Mouse (Mus musculus) B cell, adult 2 months (primary cell): ENCODE measurements around the gene Olfr205.
"Not testable (repeated sequence)": the region's sequence is repeated elsewhere in the genome, so short reads cannot be mapped to it uniquely, and the experiment has no call there.

Experiments used
- DNase-seq, 2 experiments: peaks; one replicate each; pipeline ENCODE4 v3.0.0; 2022

Olfr205 gene

DNA sequence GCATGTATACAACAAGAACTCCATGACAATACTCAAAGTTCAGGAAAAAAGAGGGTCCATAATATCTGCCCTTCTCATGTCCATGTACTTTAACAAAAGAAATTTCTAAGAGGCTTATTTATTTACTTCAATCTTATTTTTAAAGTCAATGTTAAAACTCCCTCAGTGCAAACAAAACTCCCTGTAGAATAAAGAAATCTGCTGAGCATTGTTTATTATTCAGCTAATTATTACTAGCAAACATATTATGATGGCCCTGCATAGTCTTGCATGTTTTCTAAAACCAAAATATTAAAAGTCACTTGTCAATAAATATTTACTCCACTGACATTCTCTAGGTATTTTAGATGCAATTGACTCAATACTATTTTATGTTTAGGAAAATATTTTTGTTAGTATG, at the start of gene Olfr205:
Olfr205 (minus strand) TSS at position 101 of the 400 bp plus-strand sequence.
- DNase-seq = no peak

DNA sequence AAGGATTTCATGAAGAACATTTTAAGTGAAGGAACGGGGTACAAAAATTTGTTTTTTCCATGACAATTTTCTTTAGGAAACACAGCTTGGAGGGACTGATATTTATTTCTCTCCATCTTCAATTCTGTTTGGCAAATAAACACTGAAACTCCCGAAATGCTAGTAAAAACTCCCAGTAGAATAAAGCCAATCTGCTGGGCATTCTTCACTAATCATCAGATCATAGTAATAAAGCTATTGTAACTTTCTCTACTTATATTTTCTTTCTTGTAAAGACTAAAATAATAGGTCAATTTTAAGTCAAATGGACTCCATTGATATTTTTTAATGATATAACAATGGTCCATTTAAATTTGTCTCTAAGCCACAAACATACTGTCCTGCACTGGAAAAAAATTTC, 33.0 kb upstream of the Olfr205 start, which contains the start of gene Olfr209:
Olfr209 (minus strand) TSS at position 101 of the 400 bp plus-strand sequence.
- DNase-seq = no peak

DNA sequence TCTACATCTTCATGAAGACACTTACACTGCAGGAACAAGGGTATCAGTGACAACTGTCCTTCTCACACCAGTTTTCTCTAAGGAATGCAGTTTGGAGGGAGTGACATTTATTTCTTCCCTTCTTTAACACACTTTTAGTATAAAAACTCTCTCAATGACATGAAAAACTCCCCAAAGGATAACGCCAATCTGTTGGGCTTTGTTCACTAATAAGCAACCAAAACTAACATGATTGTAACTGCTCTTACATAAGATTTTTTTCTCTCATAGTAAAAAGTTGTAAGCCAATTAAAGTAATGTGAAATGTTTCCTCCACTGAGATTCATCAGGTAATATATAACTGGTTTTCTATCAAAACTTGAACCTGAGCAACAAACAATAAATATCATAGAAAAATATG, 18.2 kb upstream of the Olfr205 start, which contains the start of gene Olfr206:
Olfr206 (minus strand) TSS at position 101 of the 400 bp plus-strand sequence.
- DNase-seq = no peak

DNA sequence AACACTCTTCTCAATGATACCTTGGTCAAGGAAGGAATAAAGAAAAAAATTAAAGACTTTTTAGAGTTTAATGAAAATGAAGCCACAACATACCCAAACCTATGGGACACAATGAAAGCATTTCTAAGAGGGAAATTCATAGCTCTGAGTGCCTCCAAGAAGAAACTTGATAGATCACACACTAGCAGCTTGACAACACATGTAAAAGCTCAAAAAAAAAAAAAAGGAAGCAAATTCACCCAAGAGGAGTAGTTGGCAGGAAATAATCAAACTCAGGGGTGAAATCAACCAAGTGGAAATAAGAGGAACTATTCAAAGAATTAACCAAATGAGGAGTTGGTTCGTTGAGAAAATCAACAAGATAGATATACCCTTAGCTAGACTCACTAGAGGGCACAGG, 7.7 kb downstream of the Olfr205 start:
- not testable (repeated sequence) for DNase-seq

DNA sequence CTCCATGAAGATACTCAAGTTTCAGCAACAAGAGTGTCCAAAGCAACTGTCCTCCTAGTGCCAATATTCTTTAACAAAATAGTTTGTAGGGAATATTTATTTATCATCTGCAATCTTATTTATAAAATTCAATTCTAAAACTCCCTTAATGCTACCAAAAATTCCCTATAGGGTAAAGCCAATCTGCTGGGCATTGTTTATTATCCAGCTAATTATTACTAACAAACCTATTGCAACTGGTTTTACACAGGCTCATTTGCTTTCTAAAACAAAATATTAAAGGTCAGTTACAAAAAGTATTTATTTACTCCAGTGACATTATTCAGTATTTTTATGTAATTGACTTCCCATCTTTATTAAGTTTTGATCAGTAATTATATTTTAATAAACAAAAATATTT, 12.8 kb downstream of the Olfr205 start, which contains the start of gene Olfr204:
Olfr204 (minus strand) TSS at position 101 of the 400 bp plus-strand sequence.
- DNase-seq = no peak

DNA sequence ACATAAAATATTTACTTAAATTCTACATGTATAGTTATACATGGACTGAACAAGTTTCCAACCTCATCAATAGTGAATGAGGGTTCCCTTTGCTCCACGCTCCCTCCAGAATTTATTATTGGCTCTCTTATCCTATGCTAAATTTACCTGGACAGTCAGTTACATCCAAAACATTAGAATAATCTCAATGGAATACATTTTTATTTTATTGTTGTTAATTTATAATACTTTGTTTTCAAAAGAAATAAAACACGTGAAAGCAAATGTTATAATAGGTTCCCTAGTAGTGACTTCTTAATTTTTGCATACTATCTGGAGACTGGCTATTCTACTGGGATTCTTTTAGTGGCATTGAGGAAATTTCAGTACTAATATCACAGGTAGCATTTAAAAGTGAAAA, 32.4 kb downstream of the Olfr205 start, which contains the start of gene Olfr203:
Olfr203 (plus strand) TSS at position 301 of the 400 bp plus-strand sequence.
- no peak for DNase-seq

DNA sequence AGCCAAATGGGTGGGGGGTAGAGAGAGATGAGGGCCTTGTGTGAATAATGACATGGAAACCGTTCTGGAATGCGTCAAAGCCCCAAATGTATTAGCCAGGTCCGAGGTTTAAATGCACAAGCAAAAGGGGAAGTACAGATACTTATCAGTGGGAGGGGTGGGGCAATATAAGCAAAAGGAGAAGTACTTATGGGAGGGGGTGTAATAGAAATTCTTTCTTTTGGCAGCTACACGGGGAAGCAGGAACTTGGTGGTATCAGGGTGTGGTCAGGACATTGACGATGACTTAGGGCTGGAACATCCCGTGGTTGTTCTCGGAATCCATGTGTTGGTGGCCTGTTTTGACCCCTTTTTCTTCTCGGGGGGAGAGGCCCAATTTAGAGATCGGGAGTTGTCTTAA, 43.4 kb downstream of the Olfr205 start:
- DNase-seq = not testable (repeated sequence)

DNA sequence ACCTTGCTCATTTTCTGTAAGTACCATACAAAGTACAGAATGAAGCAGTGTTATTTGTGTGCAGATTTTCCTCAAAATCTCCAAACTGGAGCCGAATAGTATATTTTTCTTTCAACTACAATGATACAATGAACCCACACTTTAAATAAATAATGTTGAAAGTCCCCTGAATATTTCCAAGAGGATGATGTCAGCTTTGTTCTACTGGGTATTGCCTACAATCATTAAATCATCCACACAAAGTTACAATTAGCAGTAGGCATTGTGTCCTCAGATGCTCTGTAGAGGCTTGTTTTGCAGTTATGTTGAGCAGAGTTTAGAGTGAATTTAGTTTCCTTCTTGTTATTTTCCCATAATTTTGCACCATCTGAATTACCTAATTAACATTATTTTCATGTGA, 44.2 kb downstream of the Olfr205 start, which contains the start of gene Olfr202:
Olfr202 (minus strand) TSS at position 101 of the 400 bp plus-strand sequence.
- no peak for DNase-seq

DNA sequence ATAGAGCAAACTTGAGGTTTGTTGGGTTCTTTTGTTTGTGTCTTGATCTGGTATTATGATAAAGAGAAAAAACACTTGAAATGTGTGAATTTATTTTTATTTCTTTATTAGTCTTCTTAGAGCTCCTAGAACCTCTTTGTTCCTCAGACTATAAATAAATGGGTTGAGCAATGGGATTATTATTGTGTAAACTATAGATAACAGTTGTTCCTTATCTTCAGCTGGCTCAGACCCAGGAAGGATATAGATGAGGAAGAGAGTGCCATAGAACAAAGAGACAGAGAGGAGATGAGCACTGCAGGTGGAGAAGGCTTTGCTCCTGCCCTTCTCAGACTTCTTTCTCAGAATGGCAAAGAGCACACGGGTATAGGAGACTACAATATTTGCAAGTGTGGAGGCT, 47.5 kb downstream of the Olfr205 start:
- no peak for DNase-seq

DNA sequence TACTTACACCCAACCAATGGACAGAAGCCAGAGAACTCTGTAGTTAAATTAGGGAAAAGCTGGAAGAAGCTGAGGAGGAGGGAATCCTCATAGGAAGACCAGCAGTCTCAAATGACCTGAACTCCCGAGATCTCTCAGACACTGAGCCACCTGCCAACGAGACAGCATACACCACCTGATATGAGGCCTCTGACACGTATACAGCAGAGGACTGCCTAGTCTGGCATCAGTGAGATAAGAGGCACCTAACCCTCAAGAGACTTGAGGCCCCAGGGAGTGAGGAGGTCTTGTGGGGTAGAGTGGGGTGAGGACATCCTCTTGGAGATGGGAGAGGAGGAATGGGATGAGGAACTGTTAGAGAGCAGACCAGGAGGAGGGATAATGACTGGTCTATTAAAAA, 50.4 kb downstream of the Olfr205 start:
- DNase-seq = no peak
